In genomic region chr9:34756055-34756454, GRCm38 (mm10) we compare ENCODE assay signal across 16 mouse cellular contexts.
"Had no signal": no experiment of that assay in that cellular context is flagged by ENCODE, and none has a peak within 500 bp of the region (broad histone marks: within the 10 kb centered on the region; RNA-seq: fewer than 3 reads in every experiment).

No protein-coding gene starts in this region.

- H3K4me1 ChIP-seq: liver, embryonic 13.5 days; stomach, embryonic 15.5 days had no signal

- ATAC-seq: midbrain, embryonic 15.5 days had no signal

- H3K9me3 ChIP-seq: liver, embryonic 13.5 days; midbrain, embryonic 12.5 days; midbrain, embryonic 15.5 days; neural tube, embryonic 13.5 days; stomach, embryonic 15.5 days had no signal

- H3K27me3 ChIP-seq: liver, embryonic 13.5 days; midbrain, embryonic 15.5 days; stomach, embryonic 15.5 days had no signal

- H3K36me3 ChIP-seq: liver, embryonic 13.5 days; midbrain, embryonic 12.5 days; midbrain, embryonic 15.5 days; neural tube, embryonic 13.5 days; stomach, embryonic 15.5 days had no signal

- H3K9ac ChIP-seq: liver, embryonic 13.5 days; midbrain, embryonic 12.5 days; midbrain, embryonic 15.5 days; neural tube, embryonic 13.5 days; stomach, embryonic 15.5 days had no signal

- H3K4me3 ChIP-seq: left cerebral cortex, adult 2 months; liver, embryonic 13.5 days; midbrain, embryonic 12.5 days; midbrain, embryonic 15.5 days; myocyte; neural tube, embryonic 13.5 days; stomach, embryonic 15.5 days had no signal

- DNase-seq: kidney, postnatal 25 days; liver, embryonic 13.5 days; lung, adult 2 months; lung, postnatal 14 days; lung, postnatal 4 days; retina, postnatal 1 day; right cerebral cortex, postnatal 25 days; spleen, adult 18-20 months; thymus, postnatal 36 days had no signal

- H3K4me2 ChIP-seq: liver, embryonic 13.5 days; midbrain, embryonic 12.5 days; midbrain, embryonic 15.5 days; neural tube, embryonic 13.5 days; stomach, embryonic 15.5 days had no signal

- H3K27ac ChIP-seq: kidney, postnatal 0 days; left cerebral cortex, adult 2 months; liver, embryonic 13.5 days; midbrain, embryonic 12.5 days; midbrain, embryonic 15.5 days; neural tube, embryonic 13.5 days; stomach, embryonic 15.5 days had no signal
